In genomic region chr1:133039505-133039949, GRCm38 (mm10) we compare ENCODE assay signal across 8 mouse cellular contexts. TPM values are rescaled to one million over a fixed set of nuclear protein-coding genes. Genes with fewer than 3 reads are reported as not detected.
DNase-seq lines count a peak whose midpoint lies in the region; ATAC-seq and TF ChIP-seq lines count a peak whose summit lies in the region.

No protein-coding gene starts in this region.

- no peak overlapping the region for H3K9ac ChIP-seq in forebrain, embryonic 15.5 days (replicated peaks)
- no peak overlapping the region for H3K9ac ChIP-seq in intestine, embryonic 15.5 days
- H3K9ac ChIP-seq in liver, postnatal 0 days (replicated peaks) = no peak overlapping the region
- H3K9ac ChIP-seq in neural tube, embryonic 12.5 days = no peak overlapping the region

- 7% methylated on average over 4 of the region's 4 CpGs for WGBS in forebrain, embryonic 15.5 days
- 13% methylated on average over 4 of the region's 4 CpGs for WGBS in intestine, embryonic 15.5 days
- 20% methylated on average over 4 of the region's 4 CpGs for WGBS in liver, postnatal 0 days (ENCODE audit: insufficient replicate concordance)
- 15% methylated on average over 4 of the region's 4 CpGs for WGBS in neural tube, embryonic 12.5 days

- no peak for TF ChIP-seq EP300 in liver, postnatal 0 days (IDR thresholded peaks at IDR 0.05; ENCODE audit: low read depth)

- peak; percentile 50 for DNase-seq in urinary bladder, postnatal 14 days (ENCODE audit: low spot score)
- no peak for DNase-seq in urinary bladder, adult 18-20 months (ENCODE audit: low spot score in 2 of 2)
- DNase-seq in cerebellum, adult 11 months = peak; percentile 49
- peak; percentile 69 for DNase-seq in liver, postnatal 0 days
- peak; percentile 86 for DNase-seq in thymus, postnatal 0 days (ENCODE audit: low spot score)

- no peaks in the 10 kb centered on the region for H3K9me3 ChIP-seq in forebrain, embryonic 15.5 days
- no peaks in the 10 kb centered on the region for H3K9me3 ChIP-seq in intestine, embryonic 15.5 days
- no peaks in the 10 kb centered on the region for H3K9me3 ChIP-seq in liver, postnatal 0 days (ENCODE audit: low read length)
- no peaks in the 10 kb centered on the region for H3K9me3 ChIP-seq in neural tube, embryonic 12.5 days

- H3K4me3 ChIP-seq in forebrain, embryonic 15.5 days = no peak overlapping the region
- H3K4me3 ChIP-seq in intestine, embryonic 15.5 days (replicated peaks) = no peak overlapping the region
- no peak overlapping the region for H3K4me3 ChIP-seq in liver, postnatal 0 days (ENCODE audit: low read depth, low read length)
- no peak overlapping the region for H3K4me3 ChIP-seq in neural tube, embryonic 12.5 days

- no peaks in the 10 kb centered on the region for H3K27me3 ChIP-seq in forebrain, embryonic 15.5 days
- no peaks in the 10 kb centered on the region for H3K27me3 ChIP-seq in intestine, embryonic 15.5 days (replicated peaks)
- H3K27me3 ChIP-seq in liver, postnatal 0 days (ENCODE audit: insufficient read depth, low read length) = peaks cover 4% of the 10 kb centered on the region; the same call in 1 of the 2 replicates
- H3K27me3 ChIP-seq in neural tube, embryonic 12.5 days (replicated peaks) = no peaks in the 10 kb centered on the region

- H3K4me2 ChIP-seq in forebrain, embryonic 15.5 days (replicated peaks) = no peak overlapping the region
- no peak overlapping the region for H3K4me2 ChIP-seq in intestine, embryonic 15.5 days (replicated peaks)
- no peak overlapping the region for H3K4me2 ChIP-seq in liver, postnatal 0 days (ENCODE audit: low read depth, low read length)
- H3K4me2 ChIP-seq in neural tube, embryonic 12.5 days (replicated peaks) = no peak overlapping the region

- H3K36me3 ChIP-seq in forebrain, embryonic 15.5 days = no peaks in the 10 kb centered on the region
- H3K36me3 ChIP-seq in intestine, embryonic 15.5 days = no peaks in the 10 kb centered on the region
- H3K36me3 ChIP-seq in liver, postnatal 0 days (replicated peaks; ENCODE audit: insufficient read depth, low read length) = no peaks in the 10 kb centered on the region
- H3K36me3 ChIP-seq in neural tube, embryonic 12.5 days = no peaks in the 10 kb centered on the region

- peak; percentile 84 for ATAC-seq in forebrain, embryonic 15.5 days (replicated peaks)
- peak; percentile 75 for ATAC-seq in intestine, embryonic 15.5 days
- ATAC-seq in liver, postnatal 0 days = peak; percentile 83
- ATAC-seq in neural tube, embryonic 12.5 days (ENCODE audit: low FRiP score, low read depth) = peak; percentile 82

- H3K4me1 ChIP-seq in forebrain, embryonic 15.5 days = no peaks in the 10 kb centered on the region
- no peaks in the 10 kb centered on the region for H3K4me1 ChIP-seq in intestine, embryonic 15.5 days (replicated peaks)
- H3K4me1 ChIP-seq in liver, postnatal 0 days (ENCODE audit: insufficient read depth) = no peaks in the 10 kb centered on the region
- no peaks in the 10 kb centered on the region for H3K4me1 ChIP-seq in neural tube, embryonic 12.5 days

- TF ChIP-seq CTCF in liver, postnatal 0 days (IDR thresholded peaks at IDR 0.05; ENCODE audit: low read depth) = peak; percentile 92

- H3K27ac ChIP-seq in forebrain, embryonic 15.5 days (replicated peaks) = no peak overlapping the region
- H3K27ac ChIP-seq in intestine, embryonic 15.5 days = no peak overlapping the region
- no peak overlapping the region for H3K27ac ChIP-seq in liver, postnatal 0 days (ENCODE audit: low read depth)
- H3K27ac ChIP-seq in neural tube, embryonic 12.5 days = no peak overlapping the region

RNA-seq across cellular contexts. Expression of gene Pik3c2b, which starts 5.9 kb away (rescaled TPM):
- 15.7 and 18.7 TPM in 2 replicates for polyA plus RNA-seq in forebrain, embryonic 15.5 days (2015; fragmentation: Nextera tagmentation; extraction: Ambion mirVana)
- 6.1 and 7.0 TPM in 2 replicates for polyA plus RNA-seq in intestine, embryonic 15.5 days (2015; fragmentation: Nextera tagmentation; extraction: Ambion mirVana)
- 0.83 and 1.00 TPM in 2 replicates for polyA plus RNA-seq in liver, postnatal 0 days (2015; fragmentation: Nextera tagmentation; extraction: Ambion mirVana)
- polyA plus RNA-seq in neural tube, embryonic 12.5 days (2016; fragmentation: Nextera tagmentation; extraction: Ambion mirVana) = 18.0 and 18.1 TPM in 2 replicates
- polyA plus RNA-seq in thymus, postnatal 0 days (2015; fragmentation: Nextera tagmentation; extraction: Ambion mirVana) = 2.1 and 2.6 TPM in 2 replicates

RNA-seq across cellular contexts. Expression of gene Mdm4, which starts 9.2 kb away (rescaled TPM):
- 46.8 and 48.3 TPM in 2 replicates for polyA plus RNA-seq in forebrain, embryonic 15.5 days (2015; fragmentation: Nextera tagmentation; extraction: Ambion mirVana)
- polyA plus RNA-seq in intestine, embryonic 15.5 days (2015; fragmentation: Nextera tagmentation; extraction: Ambion mirVana) = 27.1 and 31.9 TPM in 2 replicates
- polyA plus RNA-seq in liver, postnatal 0 days (2015; fragmentation: Nextera tagmentation; extraction: Ambion mirVana) = 5.8 and 9.0 TPM in 2 replicates
- polyA plus RNA-seq in neural tube, embryonic 12.5 days (2016; fragmentation: Nextera tagmentation; extraction: Ambion mirVana) = 39.2 and 39.5 TPM in 2 replicates
- polyA plus RNA-seq in thymus, postnatal 0 days (2015; fragmentation: Nextera tagmentation; extraction: Ambion mirVana) = 32.9 and 36.9 TPM in 2 replicates

Comparison
In these comparisons a context has a peak if more than half of its experiments do, and no peak if none do; other contexts are left out.
1. DNase-seq: peak in urinary bladder, postnatal 14 days (single experiment), cerebellum, adult 11 months (single experiment), liver, postnatal 0 days (single experiment) and thymus, postnatal 0 days (single experiment); none in urinary bladder, adult 18-20 months (0 of 2).
2. Peak in every context shown above with its lines, with median percentiles within 50 percentile points of each other: ATAC-seq.